Comparison of ENCODE assay signal across 15 mouse cellular contexts in genomic region chr5:21712127-21712715, GRCm38 (mm10). TPM values are rescaled to one million over a fixed set of nuclear protein-coding genes. Genes with fewer than 3 reads are reported as not detected.
DNase-seq lines count a peak whose midpoint lies in the region; ATAC-seq and TF ChIP-seq lines count a peak whose summit lies in the region.
"Had no signal": no experiment of that assay in that cellular context is flagged by ENCODE, and none has a peak within 500 bp of the region (broad histone marks: within the 10 kb centered on the region; RNA-seq: fewer than 3 reads in every experiment).

No protein-coding gene starts in this region.

- no peaks in the 10 kb centered on the region for H3K27me3 ChIP-seq in MEL (ENCODE audit: control insufficient read depth in 1 of 2, insufficient read depth in 2 of 2, low read length in 2 of 2)
- no peaks in the 10 kb centered on the region for H3K27me3 ChIP-seq in stomach, postnatal 0 days (ENCODE audit: control insufficient read depth, insufficient read depth, low read length)
- H3K27me3 ChIP-seq: hindbrain, embryonic 13.5 days had no signal

- no peak for ATAC-seq in stomach, postnatal 0 days (ENCODE audit: low FRiP score, low TSS enrichment)
- ATAC-seq: forebrain, embryonic 14.5 days; intestine, postnatal 0 days had no signal

- 50% methylated on average over 13 of the region's 13 CpGs for WGBS in stomach, postnatal 0 days

- no peak overlapping the region for H3K27ac ChIP-seq in MEL (ENCODE audit: control insufficient read depth, low read depth, low read length)
- H3K27ac ChIP-seq in stomach, postnatal 0 days (replicated peaks) = no peak overlapping the region
- H3K27ac ChIP-seq: hindbrain, embryonic 13.5 days; macrophage had no signal

- no peaks in the 10 kb centered on the region for H3K79me2 ChIP-seq in MEL (ENCODE audit: control insufficient read depth, insufficient read depth, low read length, poor library complexity)

- no peak for TF ChIP-seq POLR2A in MEL (IDR thresholded peaks at IDR 0.05; ENCODE audit: control insufficient read depth in 1 of 2, insufficient read depth in 1 of 2, low read depth in 1 of 2, low read length in 2 of 2, poor library complexity in 1 of 2)
- TF ChIP-seq POLR2A in brain, embryonic 14.5 days (IDR thresholded peaks at IDR 0.05; ENCODE audit: borderline replicate concordance, extremely low read depth, insufficient read depth, insufficient read length, poor library complexity, severe bottlenecking) = no peak

- no peak overlapping the region for H3K4me2 ChIP-seq in stomach, postnatal 0 days (replicated peaks; ENCODE audit: low read depth)
- H3K4me2 ChIP-seq: hindbrain, embryonic 13.5 days had no signal

- peak; percentile 24 to 36; a peak in 3 of 4 replicates for TF ChIP-seq EP300 in MEL (IDR thresholded peaks at IDR 0.05; ENCODE audit: low read depth in 1 of 2, low read length in 2 of 2)
- TF ChIP-seq EP300 in stomach, postnatal 0 days (optimal IDR thresholded peaks at IDR 0.05) = no peak

- no peak for TF ChIP-seq RAD21 in MEL (IDR thresholded peaks at IDR 0.05; ENCODE audit: low read depth, low read length)

- H3K4me3 ChIP-seq in MEL (ENCODE audit: control insufficient read depth in 1 of 2, insufficient read depth in 1 of 2, low read depth in 2 of 2, low read length in 2 of 2) = peak overlapping the region; percentile 4 to 27; a peak in 3 of 4 replicates
- H3K4me3 ChIP-seq in stomach, postnatal 0 days (ENCODE audit: low read depth, low read length) = no peak overlapping the region
- H3K4me3 ChIP-seq: hindbrain, embryonic 13.5 days had no signal

- DNase-seq in embryo, embryonic 11.5 days (ENCODE audit: low read depth, low spot score) = peak; percentile 9
- no peak for DNase-seq in embryo, embryonic 10.5 days (ENCODE audit: low spot score)
- peak; percentile 30 for DNase-seq in kidney, postnatal 14 days
- DNase-seq in kidney, adult 8-10 months = no peak
- DNase-seq in MEL (ENCODE audit: low read depth, low spot score) = peak; percentile 69
- peak; percentile 5 for DNase-seq in brain, embryonic 14.5 days (ENCODE audit: low read depth)
- DNase-seq in stomach, postnatal 0 days (ENCODE audit: low spot score) = no peak
- DNase-seq in retina, postnatal 1 day = no peak
- DNase-seq: cerebellum, adult 11-12 months; heart, postnatal 10 days; lung, adult 2 months had no signal

- TF ChIP-seq CTCF in MEL (IDR thresholded peaks at IDR 0.05 in 2 of 3, conservative IDR thresholded peaks at IDR 0.05 in 1 of 3; ENCODE audit: control insufficient read depth in 1 of 3, insufficient read depth in 1 of 3, low read depth in 2 of 3, low read length in 3 of 3, poor library complexity in 1 of 3, severe bottlenecking in 1 of 3) = no peak
- TF ChIP-seq CTCF in brain, embryonic 14.5 days (IDR thresholded peaks at IDR 0.05; ENCODE audit: borderline replicate concordance, extremely low read depth, insufficient read depth, insufficient read length) = no peak
- TF ChIP-seq CTCF in stomach, postnatal 0 days (IDR thresholded peaks at IDR 0.05; ENCODE audit: low read depth) = no peak

- no peaks in the 10 kb centered on the region for H3K9me3 ChIP-seq in MEL (replicated peaks; ENCODE audit: insufficient read depth, low read length)
- H3K9me3 ChIP-seq in stomach, postnatal 0 days (ENCODE audit: control insufficient read depth, low read length) = no peaks in the 10 kb centered on the region
- H3K9me3 ChIP-seq: hindbrain, embryonic 13.5 days had no signal

- peak overlapping the region; percentile 4; the same call in 1 of the 2 replicates for H3K9ac ChIP-seq in MEL (ENCODE audit: control insufficient read depth, low read depth, low read length, poor library complexity, severe bottlenecking)
- H3K9ac ChIP-seq in stomach, postnatal 0 days (ENCODE audit: low read length) = no peak overlapping the region
- H3K9ac ChIP-seq: hindbrain, embryonic 13.5 days had no signal

- peaks cover 5 to 18% of the 10 kb centered on the region in 2 experiments; a peak in 3 of 4 replicates for H3K4me1 ChIP-seq in MEL (ENCODE audit: control insufficient read depth in 1 of 2, insufficient read depth in 2 of 2, low read length in 2 of 2)
- H3K4me1 ChIP-seq in stomach, postnatal 0 days (replicated peaks; ENCODE audit: control insufficient read depth, insufficient read depth) = no peaks in the 10 kb centered on the region
- H3K4me1 ChIP-seq: hindbrain, embryonic 13.5 days had no signal

- H3K36me3 ChIP-seq in MEL (ENCODE audit: control insufficient read depth in 1 of 2, insufficient read depth in 2 of 2, low read length in 2 of 2) = peaks cover 0 to 15% of the 10 kb centered on the region in 2 experiments; a peak in 2 of 4 replicates
- no peaks in the 10 kb centered on the region for H3K36me3 ChIP-seq in stomach, postnatal 0 days (ENCODE audit: control insufficient read depth, insufficient read depth, low read length)
- H3K36me3 ChIP-seq: hindbrain, embryonic 13.5 days had no signal

TF ChIP-seq in MEL, 35 proteins besides CTCF, POLR2A, EP300 and RAD21:
- TF ChIP-seq GATA1 (IDR thresholded peaks at IDR 0.05; ENCODE audit: low read depth, low read length) = 0 out of 2 replicates have a peak, but pooled peaks have one; percentile 1
- TF ChIP-seq MYB (IDR thresholded peaks at IDR 0.05; ENCODE audit: low read depth, low read length) = no peak
- TF ChIP-seq RCOR1 (IDR thresholded peaks at IDR 0.05; ENCODE audit: low read depth, low read length) = 0 out of 2 replicates have a peak, but pooled peaks have one; percentile 12
- peak; percentile 38; the same call in 1 of the 2 replicates for TF ChIP-seq ETS1 (IDR thresholded peaks at IDR 0.05; ENCODE audit: low read depth, low read length)
- TF ChIP-seq TCF12 (IDR thresholded peaks at IDR 0.05; ENCODE audit: low read depth, low read length) = no peak; the same call in 1 of the 2 replicates
- TF ChIP-seq POLR2AphosphoS2 (IDR thresholded peaks at IDR 0.05; ENCODE audit: low read length) = no peak
- TF ChIP-seq TBP (IDR thresholded peaks at IDR 0.05; ENCODE audit: low read depth, low read length) = 0 out of 2 replicates have a peak, but pooled peaks have one; percentile 14
- TF ChIP-seq TAL1 (IDR thresholded peaks at IDR 0.05; ENCODE audit: low read length) = peak; percentile 29; the same call in 1 of the 2 replicates
- TF ChIP-seq JUND (IDR thresholded peaks at IDR 0.05; ENCODE audit: low read depth, low read length) = no peak
- TF ChIP-seq MXI1 (IDR thresholded peaks at IDR 0.05; ENCODE audit: low read depth, low read length) = no peak
- no peak for TF ChIP-seq SMC3 (IDR thresholded peaks at IDR 0.05; ENCODE audit: low read depth, low read length)

RNA-seq across cellular contexts. Expression of gene Napepld, which starts 11.0 kb away (rescaled TPM):
- total RNA-seq in MEL (2012; rRNA removed) = 1.5 and 1.9 TPM in 2 replicates
- 1 to 10 TPM in 1 of 2 experiments, not detected in 1; 3.0 TPM for polyA plus RNA-seq in MEL (2012; ENCODE audit: insufficient read depth in 1 of 2, insufficient read length in 2 of 2, low read depth in 1 of 2, low replicate concordance in 2 of 2, missing spikeins in 1 of 2)
- polyA plus RNA-seq in brain, embryonic 14.5 days (2012; rRNA removed) = 4.7 and 4.9 TPM in 2 replicates
- polyA plus RNA-seq in stomach, postnatal 0 days (2015; fragmentation: Nextera tagmentation; extraction: Ambion mirVana) = 3.3 and 3.7 TPM in 2 replicates

RNA-seq across cellular contexts. Expression of gene Pmpcb, which starts 24.7 kb away (rescaled TPM):
- 162 and 169 TPM in 2 replicates for total RNA-seq in MEL (2012; rRNA removed)
- polyA plus RNA-seq in MEL (2012; ENCODE audit: insufficient read depth in 1 of 2, insufficient read length in 2 of 2, low read depth in 1 of 2, low replicate concordance in 2 of 2, missing spikeins in 1 of 2) = 100 to 1,000 TPM; 172 to 265 TPM
- 66.7 and 72.8 TPM in 2 replicates for polyA plus RNA-seq in brain, embryonic 14.5 days (2012; rRNA removed)
- 53.6 and 56.7 TPM in 2 replicates for polyA plus RNA-seq in stomach, postnatal 0 days (2015; fragmentation: Nextera tagmentation; extraction: Ambion mirVana)

Comparison
In these comparisons a context has a peak if more than half of its experiments do, and no peak if none do; other contexts are left out.
1. DNase-seq: peak in embryo, embryonic 11.5 days (single experiment), kidney, postnatal 14 days (single experiment), MEL (single experiment) and brain, embryonic 14.5 days (single experiment); none in embryo, embryonic 10.5 days (single experiment), kidney, adult 8-10 months (0 of 2), stomach, postnatal 0 days (single experiment) and retina, postnatal 1 day (single experiment).